Mouse (Mus musculus): Measurements from ENCODE around the gene Cmpk1. TPM values are rescaled to one million over a fixed set of nuclear protein-coding genes. Genes with fewer than 3 reads are reported as not detected.

Cmpk1 gene
- polyA plus RNA-seq, 1 experiment from 2014 or later = 160 TPM

- 51% methylated on average over 4 of the region's 4 CpGs for WGBS
- peak; percentile 49; the same call in 1 of the 2 replicates for ATAC-seq
- H3K27me3 ChIP-seq (replicated peaks; ENCODE audit: control insufficient read depth, insufficient read depth, low read length) = peaks cover 6% of the 10 kb centered on the region
Measured at GRCm38 (mm10) chr4:114937459-114938047, 49.5 kb downstream of the Cmpk1 start.

DNA sequence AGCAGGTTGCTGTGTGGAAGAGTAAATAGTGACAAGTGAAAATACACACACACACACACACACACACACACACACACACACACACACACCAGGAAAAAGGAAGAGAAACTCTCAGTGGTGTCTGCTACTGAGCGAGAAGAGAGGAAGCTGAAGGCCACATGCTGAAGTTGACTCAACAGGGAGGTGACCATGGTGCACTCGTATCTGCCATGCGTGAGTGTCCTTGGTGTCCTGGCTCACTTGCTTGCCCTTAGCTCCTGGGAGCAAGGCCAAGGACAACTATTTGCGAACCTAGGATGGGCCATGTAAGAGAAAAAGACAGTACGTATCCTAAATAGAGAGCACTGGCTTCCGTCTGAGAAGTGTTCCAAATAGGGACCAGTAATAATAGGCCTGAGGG is 52.9 kb downstream of the Cmpk1 start:
- no peak for ATAC-seq
- H3K4me1 ChIP-seq (replicated peaks; ENCODE audit: control insufficient read depth, insufficient read depth, low read length) = no peaks in the 10 kb centered on the region
- H3K27me3 ChIP-seq (replicated peaks; ENCODE audit: control insufficient read depth, insufficient read depth, low read length) = peaks cover 14% of the 10 kb centered on the region
- no peak overlapping the region for H3K4me2 ChIP-seq (ENCODE audit: low read length)
- WGBS = 93% methylated on average over 6 of the region's 6 CpGs
- H3K9ac ChIP-seq (replicated peaks; ENCODE audit: low read depth, low read length) = no peak overlapping the region
- H3K36me3 ChIP-seq (ENCODE audit: control insufficient read depth, insufficient read depth) = no peaks in the 10 kb centered on the region
- H3K4me3 ChIP-seq (replicated peaks; ENCODE audit: low read length) = no peak overlapping the region
- no peaks in the 10 kb centered on the region for H3K9me3 ChIP-seq (ENCODE audit: control insufficient read depth, low read length)
- no peak overlapping the region for H3K27ac ChIP-seq (ENCODE audit: low read length)

More at GRCm38 (mm10) chr4:114937459-114938047, 49.5 kb downstream of the Cmpk1 start:
- no peak overlapping the region for H3K9ac ChIP-seq (replicated peaks; ENCODE audit: low read depth, low read length)
- no peak overlapping the region for H3K27ac ChIP-seq (ENCODE audit: low read length)
- no peaks in the 10 kb centered on the region for H3K9me3 ChIP-seq (ENCODE audit: control insufficient read depth, low read length)
- no peak overlapping the region for H3K4me2 ChIP-seq (ENCODE audit: low read length)
- H3K4me3 ChIP-seq (replicated peaks; ENCODE audit: low read length) = no peak overlapping the region
- H3K36me3 ChIP-seq (ENCODE audit: control insufficient read depth, insufficient read depth) = no peaks in the 10 kb centered on the region
- no peaks in the 10 kb centered on the region for H3K4me1 ChIP-seq (replicated peaks; ENCODE audit: control insufficient read depth, insufficient read depth, low read length)

GRCm38 (mm10) chr4:114932747-114933146 is 54.3 kb downstream of the Cmpk1 start:
- WGBS = 93% methylated on average over 4 of the region's 4 CpGs
- Histone ChIP-seq H3K9me3 (ENCODE audit: control insufficient read depth, low read length) (no peaks in the 10 kb centered on the region), H3K27ac (ENCODE audit: low read length) (no peak overlapping the region), H3K9ac (replicated peaks; ENCODE audit: low read depth, low read length) (no peak overlapping the region), H3K4me1 (replicated peaks; ENCODE audit: control insufficient read depth, insufficient read depth, low read length) (no peaks in the 10 kb centered on the region), H3K27me3 (replicated peaks; ENCODE audit: control insufficient read depth, insufficient read depth, low read length) (peaks cover 20% of the 10 kb centered on the region), H3K4me2 (ENCODE audit: low read length) (no peak overlapping the region), H3K4me3 (replicated peaks; ENCODE audit: low read length) (no peak overlapping the region), H3K36me3 (ENCODE audit: control insufficient read depth, insufficient read depth) (no peaks in the 10 kb centered on the region)
- ATAC-seq = no peak

- Histone ChIP-seq H3K4me2 (ENCODE audit: low read length) (no peak overlapping the region), H3K27me3 (replicated peaks; ENCODE audit: control insufficient read depth, insufficient read depth, low read length) (peaks cover 56% of the 10 kb centered on the region), H3K9ac (replicated peaks; ENCODE audit: low read depth, low read length) (no peak overlapping the region), H3K4me1 (replicated peaks; ENCODE audit: control insufficient read depth, insufficient read depth, low read length) (peaks cover 12% of the 10 kb centered on the region), H3K4me3 (replicated peaks; ENCODE audit: low read length) (no peak overlapping the region), H3K9me3 (ENCODE audit: control insufficient read depth, low read length) (no peaks in the 10 kb centered on the region), H3K27ac (ENCODE audit: low read length) (no peak overlapping the region), H3K36me3 (ENCODE audit: control insufficient read depth, insufficient read depth) (no peaks in the 10 kb centered on the region)
- 12% methylated on average over 15 of the region's 15 CpGs for WGBS
- ATAC-seq = 0 out of 2 replicates have a peak, but pooled peaks have one; percentile 20
Measured at GRCm38 (mm10) chr4:114929155-114929554, 57.9 kb downstream of the Cmpk1 start.

DNA sequence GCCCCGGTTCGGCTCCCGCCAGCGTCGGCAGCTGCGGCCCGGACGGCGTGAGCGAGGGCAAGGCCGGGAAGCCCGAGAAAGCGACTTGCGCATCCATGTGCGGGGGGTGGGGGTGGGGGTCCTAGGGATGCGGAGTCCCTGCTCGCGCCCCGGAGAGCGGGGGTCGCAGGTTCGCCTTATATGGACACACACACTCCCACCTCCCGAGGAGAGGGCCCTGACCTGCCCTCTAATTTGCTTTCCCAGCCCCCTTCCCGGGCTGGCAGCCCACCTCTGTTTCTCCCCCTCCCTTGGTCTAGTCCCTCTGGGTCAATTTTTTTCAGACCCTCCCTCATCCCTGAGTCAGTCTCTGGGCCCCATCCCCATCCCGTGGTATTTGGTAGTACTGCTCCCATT is 61.1 kb downstream of the Cmpk1 start, which contains the start of gene Foxe3:
TSS of gene Foxe3 (minus strand) at position 97 of the 396 bp plus-strand sequence.
- peak within 1 kb of the TSS; percentile 51 for H3K4me2 ChIP-seq (ENCODE audit: low read length)
- peak within 1 kb of the TSS; percentile 36 for H3K4me3 ChIP-seq (replicated peaks; ENCODE audit: low read length)
- peaks cover 12% of the 10 kb centered on the region for H3K4me1 ChIP-seq (replicated peaks; ENCODE audit: control insufficient read depth, insufficient read depth, low read length)
- 0 out of 2 replicates have a peak, but pooled peaks have one; percentile 26 for ATAC-seq
- 0 out of 2 replicates have a peak within 1 kb of the TSS, but pooled peaks have one; percentile 22 for H3K9ac ChIP-seq (replicated peaks; ENCODE audit: low read depth, low read length)
- 2% methylated on average over 19 of the region's 25 CpGs for WGBS
- no peaks in the 10 kb centered on the region for H3K9me3 ChIP-seq (ENCODE audit: control insufficient read depth, low read length)
- H3K36me3 ChIP-seq (ENCODE audit: control insufficient read depth, insufficient read depth) = no peaks in the 10 kb centered on the region
- H3K27ac ChIP-seq (ENCODE audit: low read length) = no peak within 1 kb of the TSS
- peaks cover 82% of the 10 kb centered on the region for H3K27me3 ChIP-seq (replicated peaks; ENCODE audit: control insufficient read depth, insufficient read depth, low read length)

- Histone ChIP-seq H3K4me1 (replicated peaks; ENCODE audit: control insufficient read depth, insufficient read depth, low read length) (peaks cover 12% of the 10 kb centered on the region), H3K27ac (ENCODE audit: low read length) (no peak overlapping the region), H3K9ac (replicated peaks; ENCODE audit: low read depth, low read length) (0 out of 2 replicates have a peak overlapping the region, but pooled peaks have one; percentile 22), H3K4me2 (ENCODE audit: low read length) (peak overlapping the region; percentile 51), H3K27me3 (replicated peaks; ENCODE audit: control insufficient read depth, insufficient read depth, low read length) (peaks cover 85% of the 10 kb centered on the region), H3K4me3 (replicated peaks; ENCODE audit: low read length) (peak overlapping the region; percentile 36), H3K9me3 (ENCODE audit: control insufficient read depth, low read length) (no peaks in the 10 kb centered on the region), H3K36me3 (ENCODE audit: control insufficient read depth, insufficient read depth) (no peaks in the 10 kb centered on the region)
- WGBS = under 1% methylated on average over 120 of the region's 125 CpGs
- ATAC-seq = peak; percentile 55; the same call in 1 of the 2 replicates
Measured at GRCm38 (mm10) chr4:114924971-114925916, 61.8 kb downstream of the Cmpk1 start.

DNA sequence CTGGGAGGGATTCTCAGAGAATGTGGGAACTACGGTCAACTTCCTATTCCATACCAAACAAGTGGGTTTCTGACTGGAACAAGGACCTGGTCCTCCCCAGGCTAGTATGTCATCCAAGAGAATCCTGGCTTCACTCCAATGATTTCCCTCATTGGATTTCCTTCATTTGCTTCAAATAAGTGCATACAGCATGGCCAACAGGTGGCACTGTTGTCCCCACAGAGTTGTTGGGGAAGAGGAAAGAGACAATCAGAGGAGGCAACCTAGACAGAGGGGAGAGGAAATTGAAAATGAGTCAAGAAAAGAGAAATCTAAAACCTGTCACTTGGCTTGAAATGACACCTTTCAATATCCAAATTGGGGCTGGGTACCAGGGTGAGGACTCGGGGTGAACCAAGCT is 70.0 kb downstream of the Cmpk1 start:
- WGBS = 30% methylated on average over 2 of the region's 2 CpGs
- H3K27ac ChIP-seq (ENCODE audit: low read length) = no peak overlapping the region
- H3K9me3 ChIP-seq (ENCODE audit: control insufficient read depth, low read length) = no peaks in the 10 kb centered on the region
- H3K27me3 ChIP-seq (replicated peaks; ENCODE audit: control insufficient read depth, insufficient read depth, low read length) = peaks cover 70% of the 10 kb centered on the region
- no peak overlapping the region for H3K4me3 ChIP-seq (replicated peaks; ENCODE audit: low read length)
- H3K9ac ChIP-seq (replicated peaks; ENCODE audit: low read depth, low read length) = no peak overlapping the region
- H3K4me1 ChIP-seq (replicated peaks; ENCODE audit: control insufficient read depth, insufficient read depth, low read length) = peaks cover 3% of the 10 kb centered on the region; the same call in 1 of the 2 replicates
- no peaks in the 10 kb centered on the region for H3K36me3 ChIP-seq (ENCODE audit: control insufficient read depth, insufficient read depth)
- H3K4me2 ChIP-seq (ENCODE audit: low read length) = no peak overlapping the region
- ATAC-seq = no peak

GRCm38 (mm10) chr4:114916056-114916455 is 71.0 kb downstream of the Cmpk1 start:
- no peak overlapping the region for H3K9ac ChIP-seq (replicated peaks; ENCODE audit: low read depth, low read length)
- peaks cover 72% of the 10 kb centered on the region for H3K27me3 ChIP-seq (replicated peaks; ENCODE audit: control insufficient read depth, insufficient read depth, low read length)
- no peak overlapping the region for H3K4me2 ChIP-seq (ENCODE audit: low read length)
- H3K27ac ChIP-seq (ENCODE audit: low read length) = no peak overlapping the region
- no peaks in the 10 kb centered on the region for H3K9me3 ChIP-seq (ENCODE audit: control insufficient read depth, low read length)
- H3K4me3 ChIP-seq (replicated peaks; ENCODE audit: low read length) = no peak overlapping the region
- 41% methylated on average over 4 of the region's 4 CpGs for WGBS
- H3K36me3 ChIP-seq (ENCODE audit: control insufficient read depth, insufficient read depth) = no peaks in the 10 kb centered on the region
- ATAC-seq = no peak
- peaks cover 3% of the 10 kb centered on the region; the same call in 1 of the 2 replicates for H3K4me1 ChIP-seq (replicated peaks; ENCODE audit: control insufficient read depth, insufficient read depth, low read length)

DNA sequence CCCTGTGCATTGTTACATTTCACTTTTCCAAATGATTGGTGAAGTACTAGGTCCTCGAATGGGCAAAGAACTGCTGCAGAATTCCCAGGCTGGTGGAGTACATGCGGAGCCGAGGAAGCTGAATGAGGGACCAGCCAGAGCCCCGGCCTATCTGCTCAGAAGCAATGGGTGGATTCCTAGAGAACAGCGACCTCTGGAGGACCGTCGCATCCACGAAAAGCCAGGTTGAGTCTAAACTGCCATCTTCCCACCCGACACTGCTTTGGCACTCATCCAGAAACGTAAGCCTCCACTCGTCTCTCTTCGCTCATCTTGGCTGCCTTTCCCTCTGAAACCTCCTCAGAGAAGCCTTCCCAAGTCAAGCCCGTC is 73.5 kb downstream of the Cmpk1 start:
- Histone ChIP-seq H3K4me2 (ENCODE audit: low read length) (no peak overlapping the region), H3K9me3 (ENCODE audit: control insufficient read depth, low read length) (no peaks in the 10 kb centered on the region), H3K4me3 (replicated peaks; ENCODE audit: low read length) (no peak overlapping the region), H3K4me1 (replicated peaks; ENCODE audit: control insufficient read depth, insufficient read depth, low read length) (peaks cover 12% of the 10 kb centered on the region), H3K36me3 (ENCODE audit: control insufficient read depth, insufficient read depth) (no peaks in the 10 kb centered on the region), H3K27ac (ENCODE audit: low read length) (no peak overlapping the region), H3K27me3 (replicated peaks; ENCODE audit: control insufficient read depth, insufficient read depth, low read length) (peaks cover 84% of the 10 kb centered on the region), H3K9ac (replicated peaks; ENCODE audit: low read depth, low read length) (no peak overlapping the region)
- WGBS = 0% methylated on average over 13 of the region's 13 CpGs
- ATAC-seq = 0 out of 2 replicates have a peak, but pooled peaks have one; percentile 18

Data from forebrain, embryonic 16.5 days (tissue).